Mouse (Mus musculus) heart, postnatal 0 days (tissue): ENCODE measurements around the gene Olfr221.

Experiments used
- CTCF ChIP-seq: IDR thresholded peaks from 2 replicates; pipeline ENCODE4 v1.5.1; 2016; ENCODE audit warnings: antibody characterized with exemption, control low read depth, low read depth
- EP300 ChIP-seq: IDR thresholded peaks from 2 replicates; pipeline ENCODE4 v1.6.1; 2016; ENCODE audit warnings: antibody characterized with exemption, low read depth

DNA sequence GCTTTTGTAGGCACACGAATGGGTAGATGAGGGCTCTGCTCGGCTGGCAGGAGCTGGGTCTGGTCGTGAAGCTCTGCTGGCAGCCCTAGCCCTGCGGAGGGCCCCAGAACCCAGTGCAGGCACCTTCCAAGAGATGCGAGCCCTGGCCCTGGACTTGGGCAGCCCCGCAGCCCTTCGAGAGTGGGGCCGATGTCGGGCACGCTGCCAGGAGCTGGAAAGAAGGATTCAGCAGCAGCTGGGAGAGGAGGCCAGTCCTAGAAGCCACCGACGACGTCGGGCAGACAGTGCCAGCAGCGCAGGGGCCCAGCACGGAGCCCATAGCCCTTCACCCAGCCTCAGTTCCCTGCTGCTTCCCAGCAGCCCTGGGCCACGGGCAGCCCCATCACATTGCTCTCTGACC, 45.4 kb downstream of the Olfr221 start:
- TF ChIP-seq CTCF (no peak), EP300 (no peak)
